Mouse (Mus musculus): ENCODE results near the gene Erich6. TPM values are rescaled to one million over a fixed set of nuclear protein-coding genes. Genes with fewer than 3 reads are reported as not detected.

Erich6 gene
- total RNA-seq, 1 experiment from 2014 or later: not detected

DNA sequence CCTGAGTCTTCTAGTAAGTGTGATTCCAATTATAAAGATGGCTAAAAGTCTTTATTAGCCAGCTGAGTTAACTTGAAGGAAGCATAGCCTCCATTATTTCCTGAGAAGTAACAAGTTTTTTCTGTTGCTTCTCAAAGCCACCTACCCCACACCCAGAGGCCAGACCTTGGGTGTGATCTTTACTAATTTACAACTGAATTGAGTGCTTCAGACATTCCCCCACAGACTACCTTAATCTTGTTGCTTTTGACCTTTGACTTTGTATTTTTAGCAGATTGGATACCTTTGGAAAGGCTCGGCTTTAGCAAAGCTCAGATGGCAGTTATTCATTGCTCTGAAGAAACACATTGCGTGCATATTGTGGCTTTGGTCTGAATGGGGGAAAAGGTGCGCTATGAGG lies 66.2 kb downstream of the Erich6 start:
- ATAC-seq (ENCODE audit: extremely low read depth, insufficient number of reproducible peaks, low FRiP score, poor library complexity, severe bottlenecking): no peak

Other genes with a start within 250 kb of the Erich6 start
- gene Tsc22d2, start 222.5 kb downstream of the Erich6 start, total RNA-seq (2017): 37.7 and 48.1 TPM in 2 replicates
- 33.6 and 43.1 TPM in 2 replicates for gene Eif2a, start 111.4 kb downstream of the Erich6 start, total RNA-seq (2017)
- 375 and 392 TPM in 2 replicates for gene Serp1, start 111.3 kb downstream of the Erich6 start, total RNA-seq (2017)
- 190 and 211 TPM in 2 replicates for gene Selenot, start 60.6 kb downstream of the Erich6 start, total RNA-seq (2017)
- gene Siah2, start 55.2 kb upstream of the Erich6 start, total RNA-seq (2017): 12.7 and 14.7 TPM in 2 replicates
- not detected in 2 replicates for gene Mindy4b-ps, start 185.1 kb upstream of the Erich6 start, total RNA-seq (2017)
- gene Clrn1, start 248.1 kb upstream of the Erich6 start, total RNA-seq (2017): 0.12 TPM in 1 of 2 replicates, not detected in the other

Measured in neutrophil, adult 5-6 weeks (primary cell).